Mouse (Mus musculus) left cerebral cortex, adult 9 months (tissue): ENCODE results near the gene Rbms2.
"Not testable (repeated sequence)": the region's sequence is repeated elsewhere in the genome, so short reads cannot be mapped to it uniquely, and the experiment has no call there.

Experiments
- DNase-seq, 2 experiments: peaks; one replicate each; pipeline ENCODE4 v3.0.0; 2022; ENCODE audit warnings: low spot score in 2 of 2

Gene Rbms2

DNA sequence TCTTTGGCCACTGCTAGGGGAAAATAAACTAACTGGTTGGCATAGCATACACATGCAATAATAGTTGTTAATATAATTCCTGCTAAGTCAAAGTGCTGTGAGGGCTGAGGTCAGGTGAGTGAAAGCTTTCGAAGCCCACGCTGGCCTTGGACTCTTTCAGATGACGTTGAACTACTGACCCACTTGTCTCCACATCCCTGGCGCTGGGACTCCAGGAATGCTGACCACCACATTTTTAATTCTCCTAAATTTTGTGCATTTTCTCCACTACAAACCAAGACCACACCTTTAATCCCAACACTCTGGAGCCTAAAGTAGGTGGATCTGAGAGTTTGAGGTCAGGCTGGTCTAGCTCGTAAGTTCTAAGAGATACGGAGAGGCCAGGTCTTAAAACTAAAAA lies 13.0 kb upstream of the Rbms2 start:
- DNase-seq = no peak

DNA sequence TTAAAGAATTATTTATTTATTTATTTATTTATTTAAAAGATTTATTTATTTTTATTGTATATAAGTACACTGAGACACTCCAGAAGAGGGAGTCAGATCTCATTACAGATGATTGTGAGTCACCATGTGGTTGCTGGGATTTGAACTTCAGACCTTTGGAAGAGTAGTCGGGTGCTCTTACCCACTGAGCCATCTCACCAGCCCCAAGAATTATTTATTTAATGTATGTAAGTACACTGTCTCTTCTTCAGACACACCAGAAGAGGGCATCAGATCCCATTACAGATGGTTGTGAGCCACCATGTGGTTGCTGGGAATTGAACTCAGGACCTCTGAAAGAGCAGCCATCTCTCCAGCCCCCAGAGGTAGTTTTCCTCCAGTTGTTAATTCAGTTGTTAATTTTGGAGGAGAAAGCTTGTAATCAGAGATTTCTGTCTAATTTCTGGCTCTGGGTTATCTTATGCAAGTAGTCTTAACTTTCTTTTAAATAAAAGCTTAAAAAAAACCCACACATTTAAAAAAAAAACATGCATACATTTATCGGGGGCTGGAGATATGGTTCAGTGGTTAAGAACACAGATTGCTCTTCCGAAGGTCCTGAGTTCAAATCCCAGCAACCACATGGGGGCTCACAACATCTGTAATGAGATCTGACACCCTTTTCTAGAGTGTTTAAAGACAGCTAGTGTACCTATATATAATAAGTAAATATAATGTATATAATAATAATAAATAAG lies 12.1 kb upstream of the Rbms2 start:
- not testable (repeated sequence) for DNase-seq

DNA sequence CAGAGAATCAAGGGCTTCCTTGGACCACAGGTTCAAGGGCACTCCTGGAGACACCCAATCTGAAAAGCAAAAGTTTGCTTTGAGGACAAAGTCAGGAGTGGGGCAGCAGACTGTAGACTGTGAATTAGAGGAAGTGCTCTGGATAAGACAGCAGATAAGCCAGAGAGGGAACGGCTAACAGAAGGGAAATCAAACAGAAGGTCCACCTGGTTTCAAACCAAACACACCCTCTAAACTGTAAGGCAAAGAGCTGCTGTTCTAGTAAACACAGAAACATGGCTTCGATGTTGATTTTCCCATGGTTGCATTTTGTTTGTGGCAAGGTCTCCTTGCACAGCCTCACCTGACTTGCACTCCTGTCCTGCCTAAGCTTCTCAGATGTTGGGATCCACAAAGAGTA lies 11.4 kb upstream of the Rbms2 start:
- no peak for DNase-seq

DNA sequence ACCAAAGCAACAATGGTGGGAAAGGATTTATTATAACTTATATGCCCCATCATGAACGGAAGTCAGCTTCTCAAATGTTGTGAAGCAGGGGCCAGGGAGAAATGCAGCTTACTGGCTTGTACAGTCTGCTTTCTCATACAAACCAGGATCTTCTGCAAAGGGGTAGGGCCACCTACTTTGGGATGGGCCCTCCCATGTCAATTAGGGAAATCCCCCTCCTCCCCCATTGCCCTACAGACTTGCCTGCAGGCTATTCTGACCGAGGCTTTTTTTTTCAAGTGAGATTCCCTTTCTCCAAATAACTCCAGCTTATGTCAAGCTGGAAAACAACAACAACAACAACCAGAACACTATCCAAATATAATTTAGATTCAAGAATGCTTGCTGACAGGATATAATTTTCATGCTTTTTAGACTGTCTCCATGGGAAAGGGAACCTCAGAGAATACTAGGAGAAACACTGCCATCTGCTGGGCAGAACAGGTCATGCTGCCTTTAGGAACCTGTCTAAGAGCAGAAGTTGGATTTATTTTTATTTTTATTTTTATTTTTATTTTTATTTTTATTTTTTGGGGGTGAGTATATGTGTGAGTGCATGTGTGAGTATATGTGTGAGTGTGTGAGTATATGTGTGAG lies 8.3 kb upstream of the Rbms2 start:
- DNase-seq = peak in 1 of 2 experiments; percentile 85

DNA sequence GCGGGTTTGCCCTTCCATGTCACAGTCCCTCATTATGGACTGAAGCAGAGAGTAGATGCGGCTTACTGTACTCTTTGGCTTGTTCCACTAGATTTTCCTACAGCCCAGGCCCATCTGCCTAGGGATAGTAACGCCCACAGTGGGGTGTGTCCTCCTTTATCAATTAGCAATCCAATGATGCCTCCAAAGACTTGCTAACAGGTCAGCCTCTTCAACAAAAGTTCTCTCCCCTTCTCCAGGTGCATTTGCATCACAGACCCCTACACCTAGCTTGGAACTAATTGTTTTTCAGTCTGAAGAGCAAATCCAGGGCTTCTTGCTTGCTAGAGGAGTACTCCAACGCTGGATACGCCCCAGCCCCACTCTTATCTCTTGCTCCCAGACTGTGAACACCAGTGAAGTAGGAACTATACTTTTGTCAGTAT lies 7.1 kb upstream of the Rbms2 start:
- DNase-seq = no peak

DNA sequence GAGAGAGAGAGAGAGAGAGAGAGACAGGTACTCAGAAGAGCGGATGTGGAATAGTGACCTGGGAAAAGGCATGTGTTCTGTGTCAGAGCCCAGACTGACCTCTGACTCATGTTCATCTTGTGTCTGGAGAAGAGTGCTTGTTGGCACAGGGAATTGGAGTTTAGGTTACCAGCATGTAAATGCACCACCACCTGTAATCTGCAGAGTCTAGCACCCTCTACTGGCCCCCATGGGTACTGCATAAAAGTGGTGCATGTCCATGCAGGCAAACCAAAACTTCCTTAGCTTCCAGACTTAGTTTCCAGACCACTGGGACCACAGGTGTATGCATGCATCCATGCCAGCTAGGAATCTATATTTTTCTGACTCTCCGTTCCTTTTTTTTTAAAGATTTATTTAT lies 5.9 kb upstream of the Rbms2 start:
- peak in 1 of 2 experiments; percentile 78 for DNase-seq

DNA sequence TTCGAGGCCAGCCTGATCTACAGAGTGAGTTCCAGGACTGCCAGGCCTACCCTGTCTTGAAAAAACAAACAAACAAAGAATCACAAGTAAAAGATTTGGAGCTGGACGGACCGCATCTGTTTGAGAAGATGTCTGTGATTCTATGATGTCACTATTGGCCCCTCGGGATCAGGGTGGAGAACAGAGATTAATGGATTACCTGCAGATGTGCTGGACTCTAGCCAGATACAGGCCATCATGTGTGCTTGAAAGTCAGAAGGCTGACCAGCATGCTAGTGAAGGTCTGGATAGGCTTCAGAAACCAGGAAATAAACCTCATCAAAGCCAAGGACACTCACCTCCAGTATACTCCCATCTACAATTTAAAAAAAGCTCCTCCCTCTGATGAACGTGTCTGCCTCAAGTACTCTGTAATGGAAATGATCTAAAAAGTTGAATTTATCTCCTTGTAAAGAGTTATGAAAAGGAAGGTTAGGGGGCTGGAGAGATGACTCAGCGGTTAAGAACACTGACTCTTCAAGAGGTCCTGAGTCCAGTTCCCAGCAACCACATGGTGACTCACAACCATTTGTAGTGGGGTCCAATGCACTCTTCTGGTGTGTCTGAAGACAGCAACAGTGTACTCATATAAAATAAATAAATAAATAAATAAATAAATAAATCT lies 5.3 kb upstream of the Rbms2 start:
- no peak for DNase-seq

DNA sequence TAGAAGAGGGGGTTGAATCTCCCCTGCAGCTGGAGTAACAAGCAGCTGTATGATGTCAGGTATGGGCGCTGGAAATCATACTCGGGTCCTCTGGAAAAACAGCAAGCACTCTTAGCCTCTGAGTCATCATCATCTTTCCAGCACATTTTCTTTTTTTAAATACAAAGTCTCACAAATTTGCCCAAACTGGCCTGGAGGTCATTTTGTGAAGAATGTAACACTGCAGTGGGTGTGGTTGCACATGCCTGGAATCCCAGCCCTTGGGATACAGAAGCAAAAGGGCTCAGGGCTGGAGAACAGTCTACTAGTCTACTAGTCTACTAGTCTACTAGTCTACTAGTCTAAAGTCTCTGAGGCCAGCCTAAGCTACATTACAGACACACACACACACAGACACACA lies 4.2 kb upstream of the Rbms2 start:
- no peak for DNase-seq

DNA sequence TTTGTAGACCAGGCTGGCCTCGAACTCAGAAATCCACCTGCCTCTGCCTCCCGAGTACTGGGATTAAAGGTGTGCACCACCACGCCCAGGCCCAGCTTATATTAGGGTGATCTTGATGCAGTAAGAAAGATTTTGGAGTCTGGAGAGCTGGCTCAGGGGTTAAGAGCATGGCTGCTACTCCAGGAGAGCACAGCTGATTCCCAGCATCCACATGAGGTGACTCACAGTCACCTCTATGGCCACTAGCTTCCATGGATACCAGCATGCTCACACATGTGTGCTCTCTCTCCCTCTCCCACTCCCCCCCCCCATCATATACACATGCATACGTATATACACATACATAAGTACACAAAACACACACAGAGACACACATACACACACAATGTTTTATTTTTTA lies 2.8 kb downstream of the Rbms2 start:
- no peak for DNase-seq

DNA sequence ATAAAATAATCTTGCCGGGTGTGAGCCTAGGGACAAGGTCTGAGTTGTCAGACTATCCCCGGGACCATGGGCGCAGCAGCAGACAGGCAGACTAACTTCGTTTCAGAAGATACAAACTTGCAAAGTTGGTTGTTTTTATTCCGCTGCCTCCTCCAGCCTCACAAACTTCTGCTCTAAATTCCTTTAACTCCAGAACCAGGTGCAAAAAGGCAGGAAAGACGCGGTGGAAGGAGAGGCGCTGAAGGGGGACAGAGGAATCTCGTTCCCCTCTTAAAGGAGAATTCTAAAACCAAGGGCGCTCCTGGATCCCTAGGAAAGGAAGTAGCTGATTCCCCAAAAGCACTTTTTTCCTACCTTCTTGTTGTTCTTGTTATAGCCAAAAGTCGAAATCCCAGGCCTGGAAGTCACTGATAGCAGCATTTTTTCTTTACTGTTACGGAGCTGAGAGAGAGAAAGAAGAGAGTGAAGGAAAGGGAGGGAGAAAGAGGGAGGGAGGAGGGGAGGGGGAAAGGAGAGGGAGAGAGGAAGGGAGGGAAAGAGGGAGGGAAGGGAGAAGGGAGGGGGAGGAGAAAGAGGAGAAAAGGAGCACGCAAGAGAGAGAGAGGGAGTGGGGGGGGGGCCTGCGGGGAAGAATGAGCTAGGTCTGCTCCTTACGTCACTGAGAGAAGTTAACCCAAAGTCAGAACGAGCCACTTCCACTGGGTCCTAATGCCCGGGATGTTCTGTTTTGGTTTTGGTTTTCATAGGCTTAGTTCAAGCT lies 3.9 kb downstream of the Rbms2 start:
- DNase-seq = peak in 1 of 2 experiments; percentile 46

DNA sequence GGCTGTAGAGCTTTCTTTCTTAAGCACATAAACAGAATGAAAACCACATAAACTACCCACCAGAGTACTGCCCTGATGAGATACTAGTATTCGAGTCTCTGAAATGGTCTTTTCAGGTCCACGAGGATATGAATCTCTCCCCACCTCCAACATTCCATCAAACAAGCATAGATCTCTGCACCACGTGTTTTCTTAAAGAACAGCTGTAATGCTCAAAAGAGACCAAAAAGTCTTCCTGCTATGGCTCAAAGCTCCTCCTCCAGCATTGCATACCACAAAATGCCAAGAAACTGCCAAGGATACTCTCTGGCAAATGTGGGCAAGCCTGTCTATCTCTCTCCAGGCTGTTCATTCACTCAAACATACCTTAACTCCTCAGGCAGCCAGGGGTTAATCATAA lies 4.8 kb downstream of the Rbms2 start:
- DNase-seq = no peak

DNA sequence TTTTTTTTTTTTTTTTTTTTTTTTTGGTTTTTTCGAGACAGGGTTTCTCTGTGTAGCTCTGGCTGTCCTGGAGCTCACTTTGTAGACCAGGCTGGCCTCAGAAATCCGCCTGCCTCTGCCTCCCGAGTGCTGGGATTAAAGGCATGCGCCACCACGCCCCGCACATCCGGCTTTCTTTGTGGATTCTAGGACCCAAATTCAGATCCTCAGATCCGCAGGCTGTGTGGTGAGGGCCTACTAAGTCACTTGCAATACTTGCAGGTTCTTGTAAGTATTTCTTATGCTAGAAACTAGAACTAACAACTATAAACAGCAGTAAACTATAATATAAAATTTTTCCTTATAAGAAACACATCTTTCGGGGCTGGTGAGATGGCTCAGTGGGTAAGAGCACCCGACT lies 8.7 kb downstream of the Rbms2 start:
- not testable (repeated sequence) for DNase-seq

DNA sequence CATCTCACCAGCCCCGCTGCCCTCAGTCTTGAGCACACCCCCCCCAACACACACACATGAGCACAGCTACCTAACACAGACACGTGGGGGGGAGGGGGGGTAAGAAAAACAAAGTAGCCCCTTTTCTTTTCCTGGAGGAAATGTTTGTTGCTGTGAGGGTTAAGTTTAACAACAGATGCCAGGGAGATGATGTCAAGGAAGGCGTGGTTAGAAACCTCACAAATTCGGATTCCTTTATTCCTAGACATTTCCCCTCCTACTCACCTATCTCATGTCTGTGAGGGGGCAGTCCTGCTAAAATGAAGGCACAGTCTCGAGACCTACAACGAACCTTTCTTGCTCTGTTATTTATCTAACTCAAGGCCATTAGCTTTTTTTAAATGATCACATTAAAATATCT lies 13.0 kb downstream of the Rbms2 start:
- DNase-seq = no peak

DNA sequence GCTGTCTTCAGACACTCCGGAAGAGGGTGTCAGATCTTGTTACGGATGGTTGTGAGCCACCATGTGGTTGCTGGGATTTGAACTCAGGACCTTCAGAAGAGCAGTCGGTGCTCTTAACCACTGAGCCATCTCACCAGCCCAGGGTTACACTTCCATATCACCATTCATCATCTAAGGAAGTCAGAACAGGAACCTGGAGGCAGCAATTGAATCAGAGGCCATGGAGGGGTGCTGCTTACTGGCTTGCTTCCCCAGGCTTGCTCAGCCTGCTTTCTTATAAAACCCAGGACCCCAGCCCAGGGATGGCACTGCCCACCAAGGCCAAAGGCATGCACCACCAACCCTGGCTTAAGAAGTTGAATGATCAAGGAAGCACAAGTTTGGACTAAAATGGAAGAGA lies 14.4 kb downstream of the Rbms2 start:
- DNase-seq = not testable (repeated sequence)

DNA sequence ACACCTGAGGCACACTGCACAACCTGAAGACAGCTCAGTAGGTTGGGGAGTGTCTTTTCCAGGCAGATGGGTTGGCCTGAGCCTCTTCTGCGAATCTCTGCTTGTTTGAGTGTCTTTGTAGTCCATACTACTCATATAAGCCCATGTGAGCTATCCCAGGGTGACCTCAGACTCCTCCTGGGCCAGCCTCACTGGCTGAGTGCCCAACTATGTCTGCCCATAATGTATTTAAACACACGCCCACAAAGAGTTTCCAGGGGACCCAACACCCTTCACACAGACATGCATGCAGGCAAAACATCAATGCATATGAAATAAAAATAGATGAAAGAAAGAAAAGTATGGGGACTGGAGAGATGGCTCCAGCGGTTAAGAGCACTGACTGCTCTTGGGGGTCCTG lies 26.1 kb downstream of the Rbms2 start:
- DNase-seq = no peak

DNA sequence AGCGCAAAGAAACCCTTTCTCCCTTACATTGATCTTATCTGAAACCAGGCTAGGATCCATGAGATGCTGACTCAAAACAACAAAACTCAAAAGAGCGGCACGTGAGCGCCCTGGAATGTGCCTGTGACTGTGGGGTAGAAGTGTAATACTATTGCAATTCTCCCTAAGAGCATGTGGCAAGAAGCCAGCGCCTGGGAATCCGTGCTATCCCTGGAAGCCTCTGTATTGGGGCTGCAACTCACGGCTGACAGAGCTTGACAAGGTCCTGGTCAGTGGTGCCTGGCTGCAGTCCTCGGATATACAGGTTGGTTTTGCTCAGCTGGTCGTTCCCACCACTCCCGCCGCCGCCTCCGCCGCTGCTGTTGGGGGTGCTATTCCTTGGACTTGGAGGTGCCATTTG lies 29.2 kb downstream of the Rbms2 start:
- DNase-seq = no peak

DNA sequence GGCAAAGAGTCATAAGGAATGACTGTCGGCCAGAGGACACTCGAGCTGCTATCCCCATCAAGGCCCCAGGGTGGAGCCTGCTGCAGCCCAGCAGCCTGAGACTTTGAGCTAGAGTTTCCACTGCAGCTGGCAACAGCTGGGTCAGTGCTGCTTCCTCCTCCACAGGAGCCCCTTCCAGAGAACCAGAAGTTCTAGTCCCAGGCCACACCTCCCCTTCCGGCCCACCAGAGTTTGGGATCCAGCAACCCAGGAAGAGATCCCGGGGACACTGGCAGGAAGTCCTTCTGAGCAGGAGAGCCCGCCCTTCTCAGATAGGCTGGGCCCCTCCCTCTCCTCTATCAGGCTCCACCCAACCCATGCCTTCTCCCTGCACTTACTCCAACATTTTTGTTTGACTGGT lies 30.5 kb downstream of the Rbms2 start:
- no peak for DNase-seq

DNA sequence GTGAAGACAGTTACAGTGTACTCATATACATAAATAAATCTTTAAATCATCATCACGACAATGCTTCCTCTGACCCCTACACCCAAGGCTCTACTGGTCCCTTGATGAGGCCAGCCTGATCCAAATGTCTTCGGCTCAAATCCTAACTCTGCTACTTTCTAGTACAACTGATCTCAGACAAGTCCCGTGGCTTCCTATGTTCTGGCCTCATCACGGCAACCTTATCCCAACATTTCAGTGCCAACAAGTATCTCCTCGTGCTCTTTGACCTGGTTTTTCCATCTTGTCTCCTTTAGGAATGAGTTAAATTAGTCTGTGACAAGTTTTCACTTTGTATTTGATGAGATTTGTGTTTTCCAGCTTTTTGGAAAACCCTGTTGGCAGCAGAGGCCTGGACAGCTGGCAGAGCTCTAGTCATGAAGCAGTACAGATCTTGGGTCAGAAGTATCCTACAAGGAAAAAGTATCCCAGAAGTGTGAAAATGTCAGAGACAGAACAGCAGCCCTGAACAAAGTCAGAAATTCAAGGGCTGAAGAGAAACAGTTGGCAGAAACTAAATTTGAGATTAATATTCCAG lies 31.2 kb downstream of the Rbms2 start:
- DNase-seq = no peak

DNA sequence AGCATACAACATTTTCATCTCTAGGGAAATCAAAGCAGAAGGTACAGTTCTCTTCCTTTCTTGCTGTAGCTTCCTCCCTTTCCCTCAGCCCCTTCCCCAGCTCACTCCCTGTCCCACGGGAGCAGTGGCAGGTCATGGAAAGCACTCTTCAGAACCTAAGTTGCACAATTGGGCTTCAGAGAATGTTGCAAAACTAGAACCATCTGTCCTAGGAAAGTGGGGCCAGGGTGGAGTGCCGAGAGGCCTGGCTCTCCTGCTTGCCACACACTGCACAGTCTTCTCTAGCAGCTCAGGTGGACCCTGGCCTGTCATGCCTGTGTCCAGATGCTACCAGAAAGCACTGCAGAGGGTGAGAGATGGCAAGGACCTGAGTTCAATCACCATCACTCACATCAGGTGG lies 35.1 kb downstream of the Rbms2 start:
- DNase-seq = no peak

DNA sequence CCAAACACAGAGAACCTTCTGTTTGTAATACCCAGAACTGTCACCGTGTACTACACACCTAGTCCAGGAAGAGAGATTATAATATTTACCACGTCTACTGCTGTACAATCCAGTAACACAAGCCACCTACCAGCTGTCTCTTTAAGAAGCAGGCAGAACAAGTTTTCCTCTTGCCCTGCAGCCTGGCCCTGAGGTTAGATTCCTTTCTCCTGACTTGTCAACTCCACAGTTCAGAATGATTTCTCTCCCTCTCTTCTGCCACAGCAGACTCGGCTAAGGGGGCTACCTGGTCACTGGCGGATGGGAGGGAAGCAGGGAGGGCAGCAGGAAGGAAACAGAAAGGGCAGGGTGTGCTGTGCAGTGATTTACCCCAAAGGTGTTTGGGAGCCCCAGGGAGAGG lies 36.4 kb downstream of the Rbms2 start:
- DNase-seq = no peak

DNA sequence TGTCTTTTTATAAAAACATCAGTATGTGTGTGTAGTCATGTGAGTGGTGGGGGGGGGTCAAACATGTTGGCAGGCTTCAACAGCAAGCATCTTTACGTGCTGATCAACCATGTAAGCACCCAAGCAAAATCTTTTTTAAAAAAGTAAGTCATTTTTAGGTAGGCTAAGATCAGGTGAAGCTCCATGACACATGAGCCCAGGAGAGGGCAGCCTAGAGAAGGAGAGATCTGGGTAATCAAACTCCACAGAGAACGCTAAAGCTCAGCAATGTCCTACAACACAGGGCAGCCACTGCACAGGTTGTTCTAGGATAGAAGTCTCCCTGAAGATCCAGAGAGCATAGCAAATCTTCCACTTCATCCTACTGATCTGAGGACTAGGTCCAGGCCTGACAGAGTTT lies 37.9 kb downstream of the Rbms2 start:
- DNase-seq = no peak
